Mouse (Mus musculus) C2C12 (cell line): Measurements from ENCODE around the gene Pla2g15. TPM values are rescaled to one million over a fixed set of nuclear protein-coding genes. Genes with fewer than 3 reads are reported as not detected.

Experiments used
- H3K27me3 ChIP-seq: one replicate; pipeline ENCODE4 v1.6.1; 2011; ENCODE audit not compliant: control insufficient read depth, insufficient read depth, insufficient read length
- H3K36me3 ChIP-seq: one replicate; pipeline ENCODE4 v1.6.1; 2011; ENCODE audit not compliant: control insufficient read depth, insufficient read depth
- H3K4me3 ChIP-seq: one replicate; pipeline ENCODE4 v1.5.1; 2011; ENCODE audit warnings: mild to moderate bottlenecking, control low read depth; ENCODE audit not compliant: poor library complexity, insufficient read depth, severe bottlenecking
- H3K79me2 ChIP-seq: one replicate; pipeline ENCODE4 v1.6.1; 2011; ENCODE audit not compliant: control insufficient read depth, insufficient read depth
- H3K79me3 ChIP-seq: one replicate; pipeline ENCODE4 v1.6.1; 2011; ENCODE audit warnings: low read depth, control low read depth
- H3ac ChIP-seq: one replicate; pipeline ENCODE3; 2011; ENCODE audit warnings: low read depth; ENCODE audit not compliant: control insufficient read depth, insufficient read length
- CEBPB ChIP-seq: IDR thresholded peaks from one replicate; pipeline ENCODE4 v1.6.1; 2011; ENCODE audit warnings: low read depth, mild to moderate bottlenecking, control low read depth, moderate library complexity
- CTCF ChIP-seq: IDR thresholded peaks from one replicate; pipeline ENCODE4 v1.5.1; 2011; ENCODE audit not compliant: control insufficient read depth, insufficient read depth, insufficient read length
- FOSL1 ChIP-seq: IDR thresholded peaks from one replicate; pipeline ENCODE4 v1.8.0; 2011; ENCODE audit warnings: mild to moderate bottlenecking, low read length; ENCODE audit not compliant: poor library complexity, insufficient read depth, severe bottlenecking
- MAX ChIP-seq: IDR thresholded peaks from one replicate; pipeline ENCODE4 v1.6.1; 2011; ENCODE audit warnings: mild to moderate bottlenecking, control low read depth
- MYOD1 ChIP-seq: IDR thresholded peaks from one replicate; pipeline ENCODE4 v1.6.1; 2011; ENCODE audit warnings: low read depth; ENCODE audit not compliant: control insufficient read depth, insufficient read length
- MYOG ChIP-seq: IDR thresholded peaks from one replicate; pipeline ENCODE4 v1.6.1; 2011; ENCODE audit not compliant: control insufficient read depth, insufficient read length; ENCODE audit errors: extremely low read depth
- USF1 ChIP-seq: IDR thresholded peaks from one replicate; pipeline ENCODE4 v1.6.1; 2011; ENCODE audit warnings: low read depth, mild to moderate bottlenecking, control low read depth, moderate library complexity
- polyA plus RNA-seq: library from polyadenylated mRNA; unstranded; fragments of >200 nt; fragmentation: generic; extraction: Trizol; gene quantifications from one replicate; pipeline ENCODE4 v1.2.1, GENCODE M21; 2012; ENCODE audit warnings: missing spikeins

Pla2g15 gene
- polyA plus RNA-seq, 1 experiment = 13.0 TPM

DNA sequence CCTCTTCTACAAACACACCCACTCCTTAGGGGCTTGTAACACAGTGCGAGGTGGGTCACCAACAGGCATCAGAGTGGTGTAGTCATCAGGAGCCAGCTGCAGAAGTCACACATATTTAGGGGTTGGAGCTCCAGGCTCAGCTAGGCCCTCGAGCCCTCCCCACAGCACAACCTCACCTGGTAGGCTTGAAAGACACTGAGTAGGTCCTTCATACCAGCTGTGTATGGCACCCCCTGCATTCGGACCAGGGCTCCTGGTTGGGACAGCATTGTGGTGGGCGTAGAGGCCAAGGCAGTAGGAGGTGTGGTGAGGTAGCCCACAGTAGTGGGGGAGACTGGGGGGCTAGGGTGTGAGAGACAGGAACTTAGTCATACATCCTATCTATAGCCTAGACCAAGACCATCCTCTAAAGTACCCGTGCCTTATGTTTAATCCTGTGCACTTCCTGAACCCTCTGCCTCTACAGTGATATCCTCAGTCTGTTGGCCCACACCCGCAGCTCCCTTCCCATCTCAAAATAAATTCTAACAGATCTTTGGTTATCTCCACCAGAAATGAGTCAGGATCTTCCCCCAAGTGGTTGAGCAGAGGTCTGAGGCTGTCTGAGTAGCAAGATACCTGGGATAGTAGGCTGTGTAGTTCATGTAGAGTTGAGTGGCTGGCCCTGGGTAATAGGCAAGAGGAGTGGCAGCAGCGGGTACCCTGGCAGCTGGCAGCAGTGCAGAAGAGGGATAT is 18.5 kb upstream of the Pla2g15 start:
- Histone ChIP-seq H3K79me2 (no peaks in the 10 kb centered on the region), H3K79me3 (no peaks in the 10 kb centered on the region), H3K4me3 (no peak overlapping the region), H3K36me3 (peaks cover 33% of the 10 kb centered on the region), H3ac (no peak overlapping the region), H3K27me3 (no peaks in the 10 kb centered on the region)
- TF ChIP-seq CTCF (no peak), CEBPB (no peak), USF1 (no peak), MYOD1 (no peak), FOSL1 (no peak), MAX (no peak), MYOG (no peak)

DNA sequence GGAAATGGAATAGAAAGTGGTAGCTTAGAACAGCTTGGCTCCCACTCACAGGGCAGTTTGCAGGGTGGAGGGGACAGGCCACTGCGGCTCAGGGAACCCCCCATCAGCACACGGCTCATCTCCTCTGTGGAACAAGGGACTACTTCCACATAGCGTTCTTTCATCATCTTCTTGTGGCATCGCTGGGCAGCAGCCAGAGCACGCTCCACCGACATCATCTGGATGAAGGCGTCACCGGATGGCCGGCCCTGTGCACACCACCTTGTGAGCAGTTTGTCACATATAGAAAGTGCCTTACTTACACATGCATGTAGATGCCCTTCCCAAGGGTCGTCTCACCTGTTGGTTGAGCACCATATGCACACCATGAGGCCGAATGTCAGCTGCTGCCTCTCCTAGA is 17.8 kb upstream of the Pla2g15 start:
- Histone ChIP-seq H3K79me2 (no peaks in the 10 kb centered on the region), H3K4me3 (no peak overlapping the region), H3K79me3 (no peaks in the 10 kb centered on the region), H3ac (no peak overlapping the region), H3K27me3 (no peaks in the 10 kb centered on the region), H3K36me3 (peaks cover 28% of the 10 kb centered on the region)
- TF ChIP-seq FOSL1 (no peak), CTCF (no peak), MYOD1 (no peak), MAX (no peak), USF1 (no peak), CEBPB (no peak), MYOG (no peak)

DNA sequence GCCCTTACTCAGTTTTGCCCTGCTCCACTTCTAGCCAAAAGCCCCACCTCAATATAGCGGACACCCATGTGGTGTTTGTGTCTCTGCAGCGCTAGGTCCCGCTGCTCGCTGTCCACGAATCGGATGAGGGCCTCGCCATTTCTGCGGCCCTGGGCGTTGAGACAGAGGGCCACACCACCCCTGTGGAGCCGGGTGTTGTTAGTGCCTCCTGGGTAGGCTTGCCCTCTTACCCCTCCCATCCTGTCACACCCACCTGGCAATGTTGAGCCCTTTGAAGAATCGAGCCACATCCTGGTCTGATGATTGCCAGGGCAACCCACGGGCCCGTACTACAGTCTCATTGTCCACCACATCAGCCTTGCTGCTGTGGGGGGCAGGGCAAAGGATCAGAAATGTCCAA is 16.7 kb upstream of the Pla2g15 start:
- TF ChIP-seq USF1 (no peak), MAX (no peak), CTCF (no peak), MYOG (no peak), MYOD1 (no peak), CEBPB (no peak), FOSL1 (no peak)
- Histone ChIP-seq H3K27me3 (no peaks in the 10 kb centered on the region), H3K4me3 (no peak overlapping the region), H3K79me2 (no peaks in the 10 kb centered on the region), H3ac (no peak overlapping the region), H3K79me3 (no peaks in the 10 kb centered on the region), H3K36me3 (peaks cover 16% of the 10 kb centered on the region)

DNA sequence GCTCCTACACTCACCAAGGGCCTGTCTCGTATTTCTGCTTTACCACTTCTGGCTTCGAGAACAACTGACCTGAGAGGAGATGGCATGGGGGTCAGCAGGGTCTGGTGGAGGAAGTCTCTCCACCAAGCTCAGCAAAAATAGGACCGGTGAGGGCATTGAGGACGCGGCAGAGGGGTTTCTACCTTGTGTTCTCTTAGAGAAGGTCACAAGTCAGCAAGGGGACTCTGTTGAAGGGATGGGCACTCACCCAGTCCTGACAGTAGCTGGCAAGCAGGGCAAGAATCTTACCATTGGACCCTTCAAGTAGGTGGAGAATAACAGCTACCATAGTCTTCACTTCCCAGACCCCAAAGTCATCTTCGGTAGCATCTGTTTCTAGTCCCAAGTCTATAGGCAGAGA is 16.3 kb upstream of the Pla2g15 start:
- H3K4me3 ChIP-seq = no peak overlapping the region
- TF ChIP-seq FOSL1 (no peak), MYOG (no peak), MYOD1 (no peak), CTCF (no peak), MAX (no peak), CEBPB (no peak), USF1 (no peak)
- no peak overlapping the region for H3ac ChIP-seq
- peaks cover 13% of the 10 kb centered on the region for H3K36me3 ChIP-seq
- H3K79me2 ChIP-seq = no peaks in the 10 kb centered on the region
- H3K79me3 ChIP-seq = no peaks in the 10 kb centered on the region
- no peaks in the 10 kb centered on the region for H3K27me3 ChIP-seq

DNA sequence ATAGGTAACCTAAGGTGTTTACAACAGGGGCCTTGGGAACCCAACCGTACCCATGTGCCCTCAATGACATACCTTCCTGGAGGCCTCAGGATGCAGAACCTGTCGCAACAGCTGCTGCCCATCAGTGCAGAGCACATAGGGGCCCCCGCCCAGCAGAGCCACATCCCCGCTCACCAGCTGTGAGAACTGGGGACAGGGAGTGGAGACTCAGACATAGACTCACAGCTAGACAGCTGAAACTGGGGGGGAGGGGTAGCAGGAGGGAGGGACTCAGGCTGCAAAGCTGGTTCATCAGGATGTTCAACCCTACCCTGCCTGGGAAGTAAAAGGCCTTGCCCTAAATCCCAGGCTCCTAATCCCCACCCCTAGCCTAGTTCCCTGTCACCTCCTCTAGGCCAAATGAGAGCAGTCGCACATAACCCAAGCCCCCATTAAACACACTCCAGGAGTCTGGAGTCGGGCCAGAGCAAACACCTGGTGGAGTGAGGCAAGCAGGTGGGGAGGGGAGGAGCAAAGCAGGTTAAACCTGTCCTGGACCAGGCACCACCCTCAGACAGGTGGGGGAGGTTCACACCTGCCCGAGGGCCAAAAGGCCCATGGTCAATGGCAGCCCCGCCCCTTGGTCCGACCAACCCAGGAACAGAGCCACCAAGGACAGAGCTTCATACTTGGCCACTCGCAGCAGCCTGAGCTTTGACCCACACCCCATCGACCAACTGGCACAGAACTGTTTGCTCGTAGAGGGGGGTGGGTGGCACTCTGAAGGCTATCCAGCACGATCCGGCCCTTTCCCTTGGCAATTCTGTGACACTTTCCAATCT is 15.2 kb upstream of the Pla2g15 start:
- TF ChIP-seq CEBPB = no peak
- TF ChIP-seq FOSL1 = no peak
- Histone ChIP-seq H3K79me3 (no peaks in the 10 kb centered on the region), H3K79me2 (no peaks in the 10 kb centered on the region), H3ac (no peak overlapping the region), H3K36me3 (peaks cover 3% of the 10 kb centered on the region), H3K27me3 (no peaks in the 10 kb centered on the region), H3K4me3 (no peak overlapping the region)
